Mouse (Mus musculus) neural tube, embryonic 11.5 days (tissue): ENCODE results near the gene Phox2b. TPM values are rescaled to one million over a fixed set of nuclear protein-coding genes. Genes with fewer than 3 reads are reported as not detected.

Experiments
- ATAC-seq: fragments of 200-750 bp; cut with Nextera tagmentation; 2 replicates; pipeline ENCODE4 v1.8.0; 2017; ENCODE audit warnings: moderate number of reproducible peaks, mild to moderate bottlenecking, moderate TSS enrichment, moderate library complexity; ENCODE audit not compliant: insufficient read depth, low FRiP score, low TSS enrichment
- DNase-seq: peaks from one replicate; pipeline ENCODE4 v3.0.0-alpha.2; 2015; ENCODE audit warnings: low spot score
- H3K27ac ChIP-seq: fragments of 300-500 bp; sonication (generic); 2 replicates; pipeline ENCODE4 v1.5.1; 2014; ENCODE audit warnings: low read depth, mild to moderate bottlenecking, low read length
- H3K27me3 ChIP-seq: fragments of 300-500 bp; sonication (generic); 2 replicates; pipeline ENCODE4 v1.6.1; 2014; ENCODE audit warnings: mild to moderate bottlenecking, low read length, mixed read lengths; ENCODE audit not compliant: control insufficient read depth, insufficient read depth
- H3K36me3 ChIP-seq: fragments of 300-500 bp; sonication (generic); 2 replicates; pipeline ENCODE4 v1.6.1; 2014; ENCODE audit warnings: mild to moderate bottlenecking, low read length, moderate library complexity, mixed read lengths; ENCODE audit not compliant: control insufficient read depth, insufficient read depth
- H3K4me1 ChIP-seq: fragments of 300-500 bp; sonication (generic); 2 replicates; pipeline ENCODE4 v1.6.1; 2014; ENCODE audit warnings: low read length, mixed read lengths; ENCODE audit not compliant: control insufficient read depth, insufficient read depth
- H3K4me2 ChIP-seq: fragments of 300-500 bp; sonication (generic); 2 replicates; pipeline ENCODE4 v1.6.1; 2014; ENCODE audit warnings: low read depth, mild to moderate bottlenecking, moderate library complexity
- H3K4me3 ChIP-seq: fragments of 300-500 bp; sonication (generic); 2 replicates; pipeline ENCODE4 v1.5.1; 2014; ENCODE audit warnings: low read depth, low read length
- H3K9ac ChIP-seq: fragments of 300-500 bp; sonication (generic); 2 replicates; pipeline ENCODE4 v1.6.1; 2014; ENCODE audit warnings: mild to moderate bottlenecking, low read length
- H3K9me3 ChIP-seq: fragments of 300-500 bp; sonication (generic); 2 replicates; pipeline ENCODE4 v1.6.1; 2016; ENCODE audit warnings: low read length; ENCODE audit not compliant: control insufficient read depth
- WGBS: fragments of 180-500 bp; shearing (Covaris S2); extraction: QIAGEN DNeasy Blood & Tissue Kit; methylation state at CpG from one replicate; pipeline ENCODE4 v1.1.7; 2014; 5-methylcytosine and 5-hydroxymethylcytosine counted together
- microRNA-seq: library from miRNA; unstranded; fragments of <30 nt; microRNA quantifications from one replicate; pipeline ENCODE4, GENCODE M21; 2016
- polyA plus RNA-seq: library from polyadenylated mRNA; unstranded; fragments of >200 nt; fragmentation: Nextera tagmentation; extraction: Ambion mirVana; gene quantifications from 2 replicates; pipeline ENCODE4 v1.2.1, GENCODE M21; 2014

Gene Phox2b
- polyA plus RNA-seq, 1 experiment from 2014 or later, result 1.5 TPM

- Histone ChIP-seq H3K4me2 (no peak overlapping the region), H3K4me1 (no peaks in the 10 kb centered on the region), H3K27ac (no peak overlapping the region), H3K27me3 (no peaks in the 10 kb centered on the region), H3K4me3 (no peak overlapping the region), H3K9ac (no peak overlapping the region), H3K9me3 (no peaks in the 10 kb centered on the region), H3K36me3 (no peaks in the 10 kb centered on the region)
- peak; percentile 79 for DNase-seq
- 17% methylated on average over 4 of the region's 4 CpGs for WGBS
- no peak for ATAC-seq
Measured at GRCm38 (mm10) chr5:67048003-67048402, 51.1 kb downstream of the Phox2b start.

Small RNA genes lying within 50 kb of the gene (microRNA-seq; reads per million reads assigned to microRNA genes)
- gene Gm23841, result not detected

Other genes with a start within 250 kb of the Phox2b start
- gene Tmem33, start 161.3 kb upstream of the Phox2b start, polyA plus RNA-seq, result 101 and 104 TPM in 2 replicates
- 152 and 154 TPM in 2 replicates for gene Slc30a9, start 207.7 kb upstream of the Phox2b start, polyA plus RNA-seq